Mouse (Mus musculus) urinary bladder, postnatal 10 days (tissue): Measurements from ENCODE around the gene Zscan4-ps2.
"Not testable (repeated sequence)": the region's sequence is repeated elsewhere in the genome, so short reads cannot be mapped to it uniquely, and the experiment has no call there.

Source experiments
- DNase-seq: peaks from one replicate; pipeline ENCODE4 v3.0.0; 2022; ENCODE audit warnings: low spot score

Zscan4-ps2 gene

GRCm38 (mm10) chr7:11514010-11514409 lies at the start of gene Zscan4-ps2:
Gene Zscan4-ps2, plus strand, starts transcription at chr7:11514310.
- DNase-seq, result not testable (repeated sequence)
